Mouse (Mus musculus): Measurements from ENCODE around the gene Ly6g6e. TPM values are rescaled to one million over a fixed set of nuclear protein-coding genes. Genes with fewer than 3 reads are reported as not detected.
"Not testable (repeated sequence)": the region's sequence is repeated elsewhere in the genome, so short reads cannot be mapped to it uniquely, and the experiment has no call there.

Gene Ly6g6e
- polyA plus RNA-seq, 1 experiment from 2014 or later = 0.45 TPM

DNA sequence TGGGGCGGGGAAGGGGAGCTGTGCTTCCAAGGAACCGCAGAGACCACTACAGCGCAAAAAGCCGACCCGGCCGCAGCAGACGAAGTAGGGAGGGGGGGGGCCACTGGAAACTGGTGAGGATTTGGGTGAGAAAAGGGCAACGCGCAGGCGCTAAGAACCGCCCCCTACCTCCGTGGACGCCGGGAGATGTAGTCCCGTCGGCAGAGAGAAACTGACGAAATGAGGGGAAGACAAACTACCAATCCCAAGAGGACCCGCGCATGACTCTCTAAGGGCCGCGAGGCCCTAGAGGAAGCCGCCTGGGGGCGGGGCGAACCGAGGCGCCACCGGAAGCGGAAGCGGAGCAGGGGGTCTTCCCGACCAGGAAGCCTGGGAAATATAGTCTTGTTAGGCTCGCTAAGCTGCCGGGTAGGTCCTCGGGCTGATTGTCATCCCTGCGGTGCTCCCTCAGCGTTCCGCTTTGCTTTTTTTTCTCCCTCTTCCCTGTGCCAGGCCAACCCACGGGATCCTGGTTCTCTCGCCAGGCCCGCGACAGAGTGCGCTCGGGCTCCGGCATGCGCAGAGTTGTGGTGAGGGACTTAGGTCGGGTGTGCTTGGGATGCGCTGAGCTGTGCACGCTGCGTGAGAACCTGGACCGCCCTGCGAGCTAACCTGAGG lies 44.6 kb downstream of the Ly6g6e start, which contains the start of gene Gpank1:
Gene Gpank1 (plus strand): TSS at position 313 of the 657 bp plus-strand sequence.
- H3K4me3 ChIP-seq = peak within 1 kb of the TSS; percentile 93
- H3K4me1 ChIP-seq (replicated peaks) = peaks cover 31% of the 10 kb centered on the region
- H3K36me3 ChIP-seq = peaks cover 45% of the 10 kb centered on the region
- H3K9me3 ChIP-seq = no peaks in the 10 kb centered on the region
- no peaks in the 10 kb centered on the region for H3K27me3 ChIP-seq
- H3K27ac ChIP-seq = peak within 1 kb of the TSS; percentile 94
- peak within 1 kb of the TSS; percentile 91 for H3K4me2 ChIP-seq
- WGBS = under 1% methylated on average over 50 of the region's 50 CpGs
- peak within 1 kb of the TSS; percentile 97 for H3K9ac ChIP-seq
- ATAC-seq (ENCODE audit: low FRiP score) = peak; percentile 96

DNA sequence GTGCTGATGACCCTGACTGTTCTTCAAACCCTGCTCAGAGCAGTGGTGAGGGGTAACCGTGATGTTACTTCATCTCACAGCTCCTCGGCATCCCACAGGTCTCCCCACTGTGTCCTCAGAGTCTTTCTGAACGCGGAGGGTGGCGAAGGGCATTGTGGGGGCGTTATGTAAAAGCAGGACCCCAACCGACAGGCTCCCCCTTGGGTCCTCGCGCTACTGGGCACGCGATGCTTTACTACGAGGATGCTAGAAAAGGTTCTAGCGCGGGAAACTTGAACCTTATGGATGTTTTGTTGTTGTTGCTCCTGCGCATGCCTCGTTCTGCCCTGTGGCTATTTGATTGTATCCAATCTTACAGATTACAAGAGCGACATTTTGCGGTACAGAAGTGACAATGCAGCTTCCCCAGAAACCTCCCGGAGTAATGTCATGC lies 45.2 kb downstream of the Ly6g6e start, which contains the start of gene Csnk2b:
Gene Csnk2b (minus strand): TSS at position 183 of the 433 bp plus-strand sequence.
- no peaks in the 10 kb centered on the region for H3K27me3 ChIP-seq
- no peaks in the 10 kb centered on the region for H3K9me3 ChIP-seq
- under 1% methylated on average over 19 of the region's 19 CpGs for WGBS
- H3K27ac ChIP-seq = peak within 1 kb of the TSS; percentile 94
- peak within 1 kb of the TSS; percentile 93 for H3K4me3 ChIP-seq
- peak within 1 kb of the TSS; percentile 97 for H3K9ac ChIP-seq
- H3K36me3 ChIP-seq = peaks cover 41% of the 10 kb centered on the region
- peaks cover 38% of the 10 kb centered on the region for H3K4me1 ChIP-seq (replicated peaks)
- ATAC-seq (ENCODE audit: low FRiP score) = peak; percentile 63
- peak within 1 kb of the TSS; percentile 91 for H3K4me2 ChIP-seq

DNA sequence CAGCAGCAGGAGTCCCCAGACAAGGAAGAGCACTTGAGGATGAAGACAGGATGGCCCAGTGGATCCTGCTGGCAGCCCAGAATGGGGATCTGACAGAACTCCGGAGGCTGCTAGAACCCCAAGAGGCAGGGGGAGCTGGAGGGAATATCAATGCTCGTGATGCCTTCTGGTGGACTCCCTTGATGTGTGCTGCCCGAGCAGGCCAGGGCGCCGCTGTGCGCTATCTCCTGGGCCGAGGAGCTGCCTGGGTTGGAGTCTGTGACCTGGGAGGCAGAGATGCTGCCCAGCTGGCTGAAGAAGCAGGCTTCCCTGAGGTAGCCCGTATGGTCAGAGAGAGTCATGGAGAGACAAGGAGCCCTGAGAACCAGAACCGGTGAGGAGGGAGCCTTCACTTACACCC lies 46.6 kb downstream of the Ly6g6e start:
- WGBS = 94% methylated on average over 9 of the region's 9 CpGs
- not testable (repeated sequence) for ATAC-seq (ENCODE audit: low FRiP score); H3K9ac ChIP-seq; H3K27me3 ChIP-seq; H3K9me3 ChIP-seq; H3K4me2 ChIP-seq; H3K27ac ChIP-seq; H3K4me3 ChIP-seq
- Histone ChIP-seq H3K4me1 (replicated peaks) (peaks cover 49% of the 10 kb centered on the region), H3K36me3 (peaks cover 33% of the 10 kb centered on the region)

DNA sequence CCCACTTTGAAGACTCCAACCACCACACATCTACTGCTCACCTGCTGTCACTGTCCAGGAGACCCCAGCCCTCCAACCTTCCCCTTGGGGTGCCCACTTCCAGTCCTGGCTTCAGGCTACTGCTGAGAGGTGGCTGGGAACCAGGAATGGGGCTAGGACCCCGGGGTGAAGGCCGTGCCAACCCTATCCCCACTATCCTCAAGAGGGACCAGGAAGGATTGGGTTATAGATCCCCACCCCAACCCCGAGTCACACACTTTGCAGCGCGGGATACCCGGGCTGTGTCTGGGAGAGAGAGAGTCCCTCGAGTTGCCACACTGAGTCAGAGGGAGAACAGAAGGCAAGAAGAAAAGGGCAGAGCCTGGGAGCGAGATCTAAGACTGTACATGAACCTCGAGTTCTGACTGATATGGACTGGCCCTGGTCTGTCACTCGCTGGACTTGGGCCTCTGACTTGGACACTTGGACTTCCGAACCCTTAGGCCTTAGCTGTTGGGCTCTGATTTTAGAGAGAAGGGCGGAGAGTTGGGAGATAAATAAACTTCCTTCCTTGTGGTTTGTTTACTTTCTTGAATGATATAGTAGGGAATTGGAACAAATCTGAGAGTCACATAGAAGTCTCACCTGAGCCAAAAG lies 47.7 kb downstream of the Ly6g6e start:
- not testable (repeated sequence) for H3K9me3 ChIP-seq; ATAC-seq (ENCODE audit: low FRiP score); H3K9ac ChIP-seq; H3K4me2 ChIP-seq; H3K27ac ChIP-seq; H3K27me3 ChIP-seq; H3K4me3 ChIP-seq
- peaks cover 23% of the 10 kb centered on the region for H3K36me3 ChIP-seq
- 95% methylated on average over 12 of the region's 12 CpGs for WGBS
- H3K4me1 ChIP-seq (replicated peaks) = peaks cover 53% of the 10 kb centered on the region

DNA sequence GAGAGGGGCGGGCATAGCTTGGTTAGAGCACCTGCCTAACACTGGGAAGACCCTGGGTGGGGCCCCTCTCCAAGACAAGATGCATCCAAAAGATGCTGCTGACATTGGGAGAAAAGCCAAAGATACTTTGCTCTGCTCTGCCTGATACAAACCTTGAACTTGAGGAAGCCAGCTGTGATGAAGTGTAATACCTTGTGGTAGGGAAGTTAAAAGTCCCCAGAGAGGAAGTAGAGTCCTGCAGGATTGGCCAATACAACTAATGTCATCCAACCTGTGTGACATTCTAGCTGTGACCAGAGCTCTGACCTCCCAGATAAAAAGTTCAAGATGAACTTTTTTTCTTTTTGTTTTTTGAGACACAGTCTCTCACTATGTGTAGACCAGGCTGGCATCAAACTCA lies 48.4 kb downstream of the Ly6g6e start:
- peak overlapping the region; percentile 57; the same call in 1 of the 2 replicates for H3K4me3 ChIP-seq
- H3K27me3 ChIP-seq = no peaks in the 10 kb centered on the region
- peaks cover 23% of the 10 kb centered on the region for H3K36me3 ChIP-seq
- no peak for ATAC-seq (ENCODE audit: low FRiP score)
- peak overlapping the region; percentile 77; the same call in 1 of the 2 replicates for H3K4me2 ChIP-seq
- H3K9me3 ChIP-seq = no peaks in the 10 kb centered on the region
- H3K9ac ChIP-seq = peak overlapping the region; percentile 84; the same call in 1 of the 2 replicates
- no peak overlapping the region for H3K27ac ChIP-seq
- H3K4me1 ChIP-seq (replicated peaks) = peaks cover 46% of the 10 kb centered on the region
- WGBS = 96% methylated on average over 1 of the region's 1 CpGs

DNA sequence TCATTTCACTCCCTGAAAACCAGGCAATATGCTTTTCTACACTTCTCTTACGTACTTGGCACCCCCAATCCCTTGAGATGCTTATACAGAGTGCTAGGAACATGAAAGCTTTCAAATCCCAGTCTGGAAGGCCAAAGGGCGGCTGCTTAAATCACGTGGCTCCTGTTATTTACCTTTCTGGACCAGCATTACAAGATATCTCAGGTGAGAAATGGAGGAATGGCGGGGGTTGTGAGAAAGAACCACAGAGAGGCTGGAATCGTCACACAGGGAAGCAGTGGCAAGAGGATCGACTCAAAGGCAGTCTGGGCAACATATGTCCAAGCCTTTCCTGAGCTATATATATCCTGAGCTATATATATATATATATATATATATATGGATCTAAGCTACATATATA lies 48.9 kb downstream of the Ly6g6e start:
- Histone ChIP-seq H3K27me3 (no peaks in the 10 kb centered on the region), H3K27ac (peak overlapping the region; percentile 80; the same call in 1 of the 2 replicates), H3K9me3 (no peaks in the 10 kb centered on the region), H3K4me3 (peak overlapping the region; percentile 57), H3K9ac (peak overlapping the region; percentile 84), H3K4me2 (peak overlapping the region; percentile 77), H3K36me3 (peaks cover 28% of the 10 kb centered on the region), H3K4me1 (replicated peaks) (peaks cover 42% of the 10 kb centered on the region)
- 34% methylated on average over 6 of the region's 6 CpGs for WGBS
- ATAC-seq (ENCODE audit: low FRiP score) = no peak

DNA sequence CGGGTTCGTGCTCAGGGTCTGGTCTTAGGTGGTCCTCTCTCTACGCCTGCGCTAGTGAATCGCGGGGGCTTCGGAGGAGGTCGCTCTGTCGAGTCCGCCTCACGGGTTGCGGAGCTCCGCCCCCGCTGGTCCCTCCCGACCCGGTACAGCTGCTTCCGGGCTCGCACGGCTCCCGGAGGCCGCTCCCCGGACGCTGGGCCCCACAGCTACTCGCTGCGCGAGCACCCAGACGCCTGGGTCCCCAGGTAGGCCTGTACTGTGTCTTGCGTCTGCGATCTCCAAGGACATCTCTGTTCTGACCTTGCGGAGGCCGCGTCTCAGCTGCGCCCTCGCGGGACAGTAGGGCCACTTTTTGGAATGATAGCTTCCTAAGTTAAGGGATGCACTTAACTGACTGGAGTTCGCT lies 49.5 kb downstream of the Ly6g6e start, which contains the start of gene D17H6S53E:
Gene D17H6S53E (plus strand): TSS at position 168 of the 406 bp plus-strand sequence.
- peak; percentile 12 for ATAC-seq (ENCODE audit: low FRiP score)
- peak within 1 kb of the TSS; percentile 57 for H3K4me3 ChIP-seq
- under 1% methylated on average over 36 of the region's 36 CpGs for WGBS
- H3K9ac ChIP-seq = peak within 1 kb of the TSS; percentile 84
- no peaks in the 10 kb centered on the region for H3K27me3 ChIP-seq
- peaks cover 40% of the 10 kb centered on the region for H3K4me1 ChIP-seq (replicated peaks)
- peaks cover 28% of the 10 kb centered on the region for H3K36me3 ChIP-seq
- no peaks in the 10 kb centered on the region for H3K9me3 ChIP-seq
- peak within 1 kb of the TSS; percentile 80 for H3K27ac ChIP-seq
- H3K4me2 ChIP-seq = peak within 1 kb of the TSS; percentile 77

DNA sequence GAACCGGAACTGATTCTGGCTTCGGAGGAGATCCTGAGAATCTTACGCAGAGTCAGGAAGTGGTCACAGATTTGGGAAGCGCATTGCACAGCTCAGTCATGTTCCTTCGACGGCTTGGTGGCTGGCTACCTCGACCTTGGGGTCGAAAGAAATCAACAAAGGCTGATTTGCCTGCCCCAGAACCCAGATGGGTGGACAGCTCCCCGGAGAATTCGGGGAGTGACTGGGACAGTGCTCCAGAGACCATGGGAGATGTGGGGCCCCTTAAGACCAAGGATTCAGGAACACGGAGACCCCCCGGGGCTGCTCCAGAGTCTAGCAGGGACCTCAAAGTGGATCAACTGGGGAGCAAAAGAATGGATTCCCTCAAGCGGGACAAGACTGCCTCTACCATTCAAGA lies 50.3 kb downstream of the Ly6g6e start:
- Histone ChIP-seq H3K4me1 (replicated peaks) (peaks cover 40% of the 10 kb centered on the region), H3K4me3 (peak overlapping the region; percentile 57), H3K4me2 (peak overlapping the region; percentile 77), H3K9ac (peak overlapping the region; percentile 84), H3K27ac (no peak overlapping the region), H3K27me3 (no peaks in the 10 kb centered on the region), H3K36me3 (peaks cover 28% of the 10 kb centered on the region), H3K9me3 (no peaks in the 10 kb centered on the region)
- 74% methylated on average over 13 of the region's 13 CpGs for WGBS
- no peak for ATAC-seq (ENCODE audit: low FRiP score)

Other genes starting within 250 kb of the Ly6g6e start
- 36.5 and 40.5 TPM in 2 replicates for gene Stk19, start 240.0 kb upstream of the Ly6g6e start, polyA plus RNA-seq (2015; fragmentation: Nextera tagmentation; extraction: Ambion mirVana)
- 68.9 and 69.6 TPM in 2 replicates for gene Dxo, start 239.9 kb upstream of the Ly6g6e start, polyA plus RNA-seq (2015; fragmentation: Nextera tagmentation; extraction: Ambion mirVana)
- 54.1 and 60.4 TPM in 2 replicates for gene Skiv2l, start 226.7 kb upstream of the Ly6g6e start, polyA plus RNA-seq (2015; fragmentation: Nextera tagmentation; extraction: Ambion mirVana)
- gene Nelfe, start 226.5 kb upstream of the Ly6g6e start, polyA plus RNA-seq (2015; fragmentation: Nextera tagmentation; extraction: Ambion mirVana) = 82.7 and 88.9 TPM in 2 replicates
- gene Cfb, start 214.4 kb upstream of the Ly6g6e start, polyA plus RNA-seq (2015; fragmentation: Nextera tagmentation; extraction: Ambion mirVana) = 1.9 TPM in 2 replicates
- 13.5 and 13.9 TPM in 2 replicates for gene Zbtb12, start 197.4 kb upstream of the Ly6g6e start, polyA plus RNA-seq (2015; fragmentation: Nextera tagmentation; extraction: Ambion mirVana)
- 0.10 TPM in 1 of 2 replicates, not detected in the other for gene Gm20547, start 194.9 kb upstream of the Ly6g6e start, polyA plus RNA-seq (2015; fragmentation: Nextera tagmentation; extraction: Ambion mirVana)
- gene C2, start 178.6 kb upstream of the Ly6g6e start, polyA plus RNA-seq (2015; fragmentation: Nextera tagmentation; extraction: Ambion mirVana) = 1.4 and 2.3 TPM in 2 replicates
- 90.1 and 98.0 TPM in 2 replicates for gene Ehmt2, start 178.4 kb upstream of the Ly6g6e start, polyA plus RNA-seq (2015; fragmentation: Nextera tagmentation; extraction: Ambion mirVana)
- gene Slc44a4, start 162.4 kb upstream of the Ly6g6e start, polyA plus RNA-seq (2015; fragmentation: Nextera tagmentation; extraction: Ambion mirVana) = 0.17 TPM in 1 of 2 replicates, not detected in the other
- 30.6 and 31.5 TPM in 2 replicates for gene Neu1, start 145.6 kb upstream of the Ly6g6e start, polyA plus RNA-seq (2015; fragmentation: Nextera tagmentation; extraction: Ambion mirVana)
- gene Hspa1b, start 117.7 kb upstream of the Ly6g6e start, polyA plus RNA-seq (2015; fragmentation: Nextera tagmentation; extraction: Ambion mirVana) = 0.26 and 0.32 TPM in 2 replicates
- not detected in 2 replicates for gene Gm20481, start 107.0 kb upstream of the Ly6g6e start, polyA plus RNA-seq (2015; fragmentation: Nextera tagmentation; extraction: Ambion mirVana)
- gene Hspa1a, start 104.7 kb upstream of the Ly6g6e start, polyA plus RNA-seq (2015; fragmentation: Nextera tagmentation; extraction: Ambion mirVana) = 4.0 and 4.6 TPM in 2 replicates
- gene Hspa1l, start 104.2 kb upstream of the Ly6g6e start, polyA plus RNA-seq (2015; fragmentation: Nextera tagmentation; extraction: Ambion mirVana) = 0.85 and 1.1 TPM in 2 replicates
- 112 and 117 TPM in 2 replicates for gene Lsm2, start 95.0 kb upstream of the Ly6g6e start, polyA plus RNA-seq (2015; fragmentation: Nextera tagmentation; extraction: Ambion mirVana)
- 57.3 TPM in 2 replicates for gene Vars, start 75.9 kb upstream of the Ly6g6e start, polyA plus RNA-seq (2015; fragmentation: Nextera tagmentation; extraction: Ambion mirVana)
- gene Vwa7, start 60.3 kb upstream of the Ly6g6e start, polyA plus RNA-seq (2015; fragmentation: Nextera tagmentation; extraction: Ambion mirVana) = 0.16 and 0.18 TPM in 2 replicates
- gene Sapcd1, start 48.9 kb upstream of the Ly6g6e start, polyA plus RNA-seq (2015; fragmentation: Nextera tagmentation; extraction: Ambion mirVana) = 2.5 and 2.9 TPM in 2 replicates
- 2.7 and 3.5 TPM in 2 replicates for gene Msh5, start 30.2 kb upstream of the Ly6g6e start, polyA plus RNA-seq (2015; fragmentation: Nextera tagmentation; extraction: Ambion mirVana)
- 100 and 102 TPM in 2 replicates for gene Clic1, start 26.9 kb upstream of the Ly6g6e start, polyA plus RNA-seq (2015; fragmentation: Nextera tagmentation; extraction: Ambion mirVana)
- gene Ddah2, start 17.9 kb upstream of the Ly6g6e start, polyA plus RNA-seq (2015; fragmentation: Nextera tagmentation; extraction: Ambion mirVana) = 420 and 426 TPM in 2 replicates
- not detected in 2 replicates for gene Ly6g6c, start 11.5 kb upstream of the Ly6g6e start, polyA plus RNA-seq (2015; fragmentation: Nextera tagmentation; extraction: Ambion mirVana)
- 0.25 and 0.31 TPM in 2 replicates for gene Mpig6b, start 10.7 kb upstream of the Ly6g6e start, polyA plus RNA-seq (2015; fragmentation: Nextera tagmentation; extraction: Ambion mirVana)
- 0.61 and 1.1 TPM in 2 replicates for gene Ly6g6d, start 1.2 kb downstream of the Ly6g6e start, polyA plus RNA-seq (2015; fragmentation: Nextera tagmentation; extraction: Ambion mirVana)
- 0.19 and 0.28 TPM in 2 replicates for gene Ly6g6f, start 8.7 kb downstream of the Ly6g6e start, polyA plus RNA-seq (2015; fragmentation: Nextera tagmentation; extraction: Ambion mirVana)
- 86.9 and 93.8 TPM in 2 replicates for gene Abhd16a, start 12.4 kb downstream of the Ly6g6e start, polyA plus RNA-seq (2015; fragmentation: Nextera tagmentation; extraction: Ambion mirVana)
- gene Ly6g5c, start 31.4 kb downstream of the Ly6g6e start, polyA plus RNA-seq (2015; fragmentation: Nextera tagmentation; extraction: Ambion mirVana) = 0.36 TPM in 1 of 2 replicates, not detected in the other
- 1.1 and 1.9 TPM in 2 replicates for gene Ly6g5b, start 38.5 kb downstream of the Ly6g6e start, polyA plus RNA-seq (2015; fragmentation: Nextera tagmentation; extraction: Ambion mirVana)
- gene Gpank1, start 44.6 kb downstream of the Ly6g6e start, polyA plus RNA-seq (2015; fragmentation: Nextera tagmentation; extraction: Ambion mirVana) = 21.6 and 24.4 TPM in 2 replicates
- gene Csnk2b, start 45.2 kb downstream of the Ly6g6e start, polyA plus RNA-seq (2015; fragmentation: Nextera tagmentation; extraction: Ambion mirVana) = 317 and 322 TPM in 2 replicates
- gene D17H6S53E, start 49.5 kb downstream of the Ly6g6e start, polyA plus RNA-seq (2015; fragmentation: Nextera tagmentation; extraction: Ambion mirVana) = 10.2 and 11.2 TPM in 2 replicates
- gene Apom, start 55.1 kb downstream of the Ly6g6e start, polyA plus RNA-seq (2015; fragmentation: Nextera tagmentation; extraction: Ambion mirVana) = 0.34 and 0.84 TPM in 2 replicates
- gene Bag6, start 58.3 kb downstream of the Ly6g6e start, polyA plus RNA-seq (2015; fragmentation: Nextera tagmentation; extraction: Ambion mirVana) = 76.5 and 81.9 TPM in 2 replicates
- 181 and 196 TPM in 2 replicates for gene Prrc2a, start 88.0 kb downstream of the Ly6g6e start, polyA plus RNA-seq (2015; fragmentation: Nextera tagmentation; extraction: Ambion mirVana)
- 8.7 and 11.6 TPM in 2 replicates for gene Aif1, start 99.2 kb downstream of the Ly6g6e start, polyA plus RNA-seq (2015; fragmentation: Nextera tagmentation; extraction: Ambion mirVana)
- gene Lst1, start 111.5 kb downstream of the Ly6g6e start, polyA plus RNA-seq (2015; fragmentation: Nextera tagmentation; extraction: Ambion mirVana) = 6.8 and 8.9 TPM in 2 replicates
- gene Ltb, start 117.5 kb downstream of the Ly6g6e start, polyA plus RNA-seq (2015; fragmentation: Nextera tagmentation; extraction: Ambion mirVana) = 0.44 and 0.52 TPM in 2 replicates
- gene Tnf, start 125.1 kb downstream of the Ly6g6e start, polyA plus RNA-seq (2015; fragmentation: Nextera tagmentation; extraction: Ambion mirVana) = not detected in 2 replicates
- 0.23 and 0.27 TPM in 2 replicates for gene Lta, start 128.4 kb downstream of the Ly6g6e start, polyA plus RNA-seq (2015; fragmentation: Nextera tagmentation; extraction: Ambion mirVana)
- gene Gm16181, start 143.9 kb downstream of the Ly6g6e start, polyA plus RNA-seq (2015; fragmentation: Nextera tagmentation; extraction: Ambion mirVana) = 0.57 and 0.83 TPM in 2 replicates
- 52.4 and 54.2 TPM in 2 replicates for gene Atp6v1g2, start 156.8 kb downstream of the Ly6g6e start, polyA plus RNA-seq (2015; fragmentation: Nextera tagmentation; extraction: Ambion mirVana)
- gene Nfkbil1, start 158.9 kb downstream of the Ly6g6e start, polyA plus RNA-seq (2015; fragmentation: Nextera tagmentation; extraction: Ambion mirVana) = 8.4 and 10.8 TPM in 2 replicates
- 391 and 410 TPM in 2 replicates for gene Ddx39b, start 164.8 kb downstream of the Ly6g6e start, polyA plus RNA-seq (2015; fragmentation: Nextera tagmentation; extraction: Ambion mirVana)
- gene H2-D1, start 185.8 kb downstream of the Ly6g6e start, polyA plus RNA-seq (2015; fragmentation: Nextera tagmentation; extraction: Ambion mirVana) = 73.4 and 73.6 TPM in 2 replicates
- 0.14 and 0.30 TPM in 2 replicates for gene H2-Q1, start 243.5 kb downstream of the Ly6g6e start, polyA plus RNA-seq (2015; fragmentation: Nextera tagmentation; extraction: Ambion mirVana)